Mouse (Mus musculus) embryonic fibroblast, embryonic 13.5 days (primary cell): ENCODE data around the gene Cnot10. TPM values are rescaled to one million over a fixed set of nuclear protein-coding genes. Genes with fewer than 3 reads are reported as not detected.

Experiments used
- H3K27ac ChIP-seq: 2 replicates; pipeline ENCODE4 v1.5.1; 2012; ENCODE audit warnings: low read length, control low read depth, inconsistent platforms; ENCODE audit not compliant: insufficient read depth
- H3K4me1 ChIP-seq: 2 replicates; pipeline ENCODE4 v1.6.1; 2011; ENCODE audit warnings: low read length; ENCODE audit not compliant: control insufficient read depth, insufficient read depth
- H3K4me3 ChIP-seq: 2 replicates; pipeline ENCODE4 v1.5.1; 2011; ENCODE audit warnings: mild to moderate bottlenecking, control low read depth, low read length; ENCODE audit not compliant: insufficient read depth
- CTCF ChIP-seq: IDR thresholded peaks from 2 replicates; pipeline ENCODE4 v1.5.1; 2011; ENCODE audit warnings: mild to moderate bottlenecking, control low read depth, low read length, moderate library complexity, borderline replicate concordance; ENCODE audit not compliant: insufficient read depth
- POLR2A ChIP-seq: IDR thresholded peaks from 2 replicates; pipeline ENCODE4 v1.6.1; 2011; ENCODE audit warnings: low read depth, mild to moderate bottlenecking, control low read depth, low read length, moderate library complexity
- polyA plus RNA-seq: library from polyadenylated mRNA; stranded (reverse); fragments of >200 nt; gene quantifications from 2 replicates; pipeline ENCODE4 v1.2.4, GENCODE M21; 2011; ENCODE audit warnings: low read depth; ENCODE audit not compliant: missing spikeins, insufficient read length

Gene Cnot10
- 32.2 and 38.6 TPM in 2 replicates for polyA plus RNA-seq

- TF ChIP-seq CTCF (no peak), POLR2A (peak; percentile 81)
- Histone ChIP-seq H3K27ac (peak within 1 kb of the TSS; percentile 7), H3K4me3 (peak within 1 kb of the TSS; percentile 86), H3K4me1 (no peaks in the 10 kb centered on the region)
These were observed at the start of gene Cnot10 for GRCm38 (mm10) chr9:114639839-114640646. TSS of gene Cnot10 (minus strand) at chr9:114640184.

- H3K27ac ChIP-seq, result peak overlapping the region; percentile 69
- H3K4me1 ChIP-seq, result no peaks in the 10 kb centered on the region
- no peak for TF ChIP-seq POLR2A
- no peak for TF ChIP-seq CTCF
- peak overlapping the region; percentile 75 for H3K4me3 ChIP-seq
These were observed 49.0 kb upstream of the Cnot10 start for GRCm38 (mm10) chr9:114688953-114689407.

- peak within 1 kb of the TSS; percentile 75 for H3K4me3 ChIP-seq
- peak within 1 kb of the TSS; percentile 69 for H3K27ac ChIP-seq
- H3K4me1 ChIP-seq, result no peaks in the 10 kb centered on the region
- TF ChIP-seq CTCF, result no peak
- peak; percentile 93 for TF ChIP-seq POLR2A
These were observed 48.4 kb upstream of the Cnot10 start, which contains the start of gene Dync1li1 for GRCm38 (mm10) chr9:114688252-114688952. TSS of gene Dync1li1 (plus strand) at chr9:114688790.

- no peaks in the 10 kb centered on the region for H3K4me1 ChIP-seq
- TF ChIP-seq POLR2A, result no peak
- peak overlapping the region; percentile 71; the same call in 1 of the 2 replicates for H3K4me3 ChIP-seq
- no peak overlapping the region for H3K27ac ChIP-seq
These were observed 47.7 kb upstream of the Cnot10 start for GRCm38 (mm10) chr9:114687639-114688038.

- TF ChIP-seq POLR2A, result no peak
- no peak for TF ChIP-seq CTCF
- Histone ChIP-seq H3K27ac (no peak overlapping the region), H3K4me3 (no peak overlapping the region)
These were observed 46.3 kb upstream of the Cnot10 start for GRCm38 (mm10) chr9:114686245-114686644.

GRCm38 (mm10) chr9:114682193-114682592 is 42.2 kb upstream of the Cnot10 start:
- H3K27ac ChIP-seq, result no peak overlapping the region
- no peak overlapping the region for H3K4me3 ChIP-seq
- TF ChIP-seq POLR2A, result no peak
- no peak for TF ChIP-seq CTCF

More at GRCm38 (mm10) chr9:114686245-114686644, 46.3 kb upstream of the Cnot10 start:
- H3K4me1 ChIP-seq, result no peaks in the 10 kb centered on the region

GRCm38 (mm10) chr9:114680531-114680930 is 40.5 kb upstream of the Cnot10 start:
- Histone ChIP-seq H3K4me3 (no peak overlapping the region), H3K4me1 (no peaks in the 10 kb centered on the region), H3K27ac (no peak overlapping the region)
- TF ChIP-seq CTCF (no peak), POLR2A (no peak)

More at GRCm38 (mm10) chr9:114682193-114682592, 42.2 kb upstream of the Cnot10 start:
- no peaks in the 10 kb centered on the region for H3K4me1 ChIP-seq

GRCm38 (mm10) chr9:114679944-114680343 is 40.0 kb upstream of the Cnot10 start:
- H3K4me3 ChIP-seq, result no peak overlapping the region
- TF ChIP-seq CTCF, result no peak
- TF ChIP-seq POLR2A, result no peak
- no peaks in the 10 kb centered on the region for H3K4me1 ChIP-seq
- no peak overlapping the region for H3K27ac ChIP-seq

GRCm38 (mm10) chr9:114678576-114678975 is 38.6 kb upstream of the Cnot10 start:
- no peak overlapping the region for H3K27ac ChIP-seq
- TF ChIP-seq POLR2A (no peak), CTCF (no peak)
- no peaks in the 10 kb centered on the region for H3K4me1 ChIP-seq
- H3K4me3 ChIP-seq, result no peak overlapping the region
